Mouse (Mus musculus) embryonic facial prominence, embryonic 13.5 days (tissue): Measurements from ENCODE around the gene Lman1l. TPM values are rescaled to one million over a fixed set of nuclear protein-coding genes. Genes with fewer than 3 reads are reported as not detected.

Experiments used
- ATAC-seq: fragments of 200-750 bp; cut with Nextera tagmentation; 2 replicates; pipeline ENCODE4 v1.8.0; 2017; ENCODE audit warnings: low read depth; ENCODE audit not compliant: insufficient number of reproducible peaks, insufficient read depth, low FRiP score, low TSS enrichment
- H3K27ac ChIP-seq: fragments of 300-500 bp; sonication (generic); 2 replicates; pipeline ENCODE4 v1.5.1; 2015; ENCODE audit warnings: moderate library complexity, mild to moderate bottlenecking, inconsistent platforms
- H3K27me3 ChIP-seq: fragments of 300-500 bp; sonication (generic); 2 replicates; pipeline ENCODE4 v1.6.1; 2015; ENCODE audit warnings: mild to moderate bottlenecking, inconsistent platforms
- H3K36me3 ChIP-seq: fragments of 300-500 bp; sonication (generic); 2 replicates; pipeline ENCODE4 v1.6.1; 2015; ENCODE audit warnings: mild to moderate bottlenecking, inconsistent platforms
- H3K4me1 ChIP-seq: fragments of 300-500 bp; sonication (generic); 2 replicates; pipeline ENCODE4 v1.6.1; 2015; ENCODE audit warnings: inconsistent platforms
- H3K4me2 ChIP-seq: fragments of 300-500 bp; sonication (generic); 2 replicates; pipeline ENCODE4 v1.6.1; 2015; ENCODE audit warnings: moderate library complexity, mild to moderate bottlenecking, inconsistent platforms
- H3K4me3 ChIP-seq: fragments of 300-500 bp; sonication (generic); 2 replicates; pipeline ENCODE4 v1.5.1; 2015; ENCODE audit warnings: mild to moderate bottlenecking, inconsistent platforms
- H3K9ac ChIP-seq: fragments of 300-500 bp; sonication (generic); 2 replicates; pipeline ENCODE4 v1.6.1; 2015; ENCODE audit warnings: mild to moderate bottlenecking, inconsistent platforms
- H3K9me3 ChIP-seq: fragments of 300-500 bp; sonication (generic); 2 replicates; pipeline ENCODE4 v1.6.1; 2016; ENCODE audit warnings: inconsistent platforms
- WGBS: fragments of 180-500 bp; shearing (Covaris S2); methylation state at CpG from one replicate; pipeline ENCODE4 v1.1.7; 2015; ENCODE audit warnings: mixed read lengths; 5-methylcytosine and 5-hydroxymethylcytosine counted together
- polyA plus RNA-seq: library from polyadenylated mRNA; unstranded; fragments of >200 nt; fragmentation: Nextera tagmentation; extraction: Ambion mirVana; gene quantifications from 2 replicates; pipeline ENCODE4 v1.2.1, GENCODE M21; 2015

The Lman1l gene
- polyA plus RNA-seq, 1 experiment from 2014 or later: not detected

- Histone ChIP-seq H3K4me2 (no peak overlapping the region), H3K4me1 (peaks cover 23% of the 10 kb centered on the region), H3K4me3 (no peak overlapping the region), H3K9ac (no peak overlapping the region), H3K9me3 (no peaks in the 10 kb centered on the region), H3K27ac (no peak overlapping the region; the same call in 1 of the 2 replicates), H3K36me3 (peaks cover 34% of the 10 kb centered on the region), H3K27me3 (no peaks in the 10 kb centered on the region)
- no peak for ATAC-seq
- WGBS: 62% methylated on average over 8 of the region's 8 CpGs
Observed at GRCm38 (mm10) chr9:57566846-57567245, 53.7 kb downstream of the Lman1l start.

- peaks cover 30% of the 10 kb centered on the region for H3K4me1 ChIP-seq
- WGBS: 30% methylated on average over 10 of the region's 10 CpGs
- H3K9me3 ChIP-seq: no peaks in the 10 kb centered on the region
- no peak for ATAC-seq
- H3K4me2 ChIP-seq: no peak overlapping the region
- no peaks in the 10 kb centered on the region for H3K27me3 ChIP-seq
- peaks cover 26% of the 10 kb centered on the region for H3K36me3 ChIP-seq
- peak overlapping the region; percentile 40; the same call in 1 of the 2 replicates for H3K9ac ChIP-seq
- H3K27ac ChIP-seq: peak overlapping the region; percentile 69
- H3K4me3 ChIP-seq: no peak overlapping the region
Observed at GRCm38 (mm10) chr9:57565741-57566221, 54.8 kb downstream of the Lman1l start.

GRCm38 (mm10) chr9:57564609-57565008 is 56.0 kb downstream of the Lman1l start:
- Histone ChIP-seq H3K9me3 (no peaks in the 10 kb centered on the region), H3K4me1 (peaks cover 34% of the 10 kb centered on the region), H3K27me3 (no peaks in the 10 kb centered on the region), H3K4me3 (no peak overlapping the region), H3K4me2 (no peak overlapping the region), H3K9ac (no peak overlapping the region), H3K36me3 (peaks cover 20% of the 10 kb centered on the region), H3K27ac (no peak overlapping the region)
- ATAC-seq: no peak
- 90% methylated on average over 6 of the region's 6 CpGs for WGBS

GRCm38 (mm10) chr9:57562896-57563372 is 57.6 kb downstream of the Lman1l start:
- H3K9ac ChIP-seq: peak overlapping the region; percentile 44; the same call in 1 of the 2 replicates
- WGBS: 69% methylated on average over 4 of the region's 4 CpGs
- H3K27me3 ChIP-seq: no peaks in the 10 kb centered on the region; the same call in 1 of the 2 replicates
- no peaks in the 10 kb centered on the region for H3K9me3 ChIP-seq
- H3K36me3 ChIP-seq: peaks cover 3% of the 10 kb centered on the region
- H3K4me3 ChIP-seq: no peak overlapping the region
- no peak overlapping the region for H3K27ac ChIP-seq
- H3K4me1 ChIP-seq: peaks cover 34% of the 10 kb centered on the region
- H3K4me2 ChIP-seq: no peak overlapping the region
- ATAC-seq: no peak

- no peak overlapping the region for H3K27ac ChIP-seq
- peaks cover 34% of the 10 kb centered on the region for H3K4me1 ChIP-seq
- no peaks in the 10 kb centered on the region for H3K9me3 ChIP-seq
- WGBS: 82% methylated on average over 13 of the region's 13 CpGs
- no peaks in the 10 kb centered on the region; the same call in 1 of the 2 replicates for H3K27me3 ChIP-seq
- H3K4me2 ChIP-seq: peak overlapping the region; percentile 84
- ATAC-seq: no peak
- peak overlapping the region; percentile 69 for H3K4me3 ChIP-seq
- peak overlapping the region; percentile 84 for H3K9ac ChIP-seq
- no peaks in the 10 kb centered on the region for H3K36me3 ChIP-seq
Observed at GRCm38 (mm10) chr9:57561711-57562099, 58.9 kb downstream of the Lman1l start.

GRCm38 (mm10) chr9:57560861-57561710 is 59.5 kb downstream of the Lman1l start, which contains the start of gene Scamp2:
Scamp2 (plus strand) TSS chr9:57560943.
- peak within 1 kb of the TSS; percentile 84 for H3K4me2 ChIP-seq
- WGBS: under 1% methylated on average over 37 of the region's 37 CpGs
- peak within 1 kb of the TSS; percentile 77; the same call in 1 of the 2 replicates for H3K27ac ChIP-seq
- ATAC-seq: peak; percentile 98
- H3K9me3 ChIP-seq: no peaks in the 10 kb centered on the region
- peak within 1 kb of the TSS; percentile 84 for H3K9ac ChIP-seq
- H3K36me3 ChIP-seq: no peaks in the 10 kb centered on the region
- H3K4me3 ChIP-seq: peak within 1 kb of the TSS; percentile 69
- H3K4me1 ChIP-seq: peaks cover 33% of the 10 kb centered on the region
- no peaks in the 10 kb centered on the region; the same call in 1 of the 2 replicates for H3K27me3 ChIP-seq

- Histone ChIP-seq H3K9me3 (no peaks in the 10 kb centered on the region), H3K4me3 (peak overlapping the region; percentile 69), H3K4me1 (peaks cover 26% of the 10 kb centered on the region), H3K27me3 (no peaks in the 10 kb centered on the region; the same call in 1 of the 2 replicates), H3K36me3 (no peaks in the 10 kb centered on the region), H3K27ac (0 out of 2 replicates have a peak overlapping the region, but pooled peaks have one; percentile 18), H3K9ac (peak overlapping the region; percentile 84), H3K4me2 (peak overlapping the region; percentile 84)
- no peak for ATAC-seq
- WGBS: 28% methylated on average over 7 of the region's 7 CpGs
Observed at GRCm38 (mm10) chr9:57560263-57560662, 60.3 kb downstream of the Lman1l start.

- Histone ChIP-seq H3K4me3 (no peak overlapping the region), H3K27me3 (no peaks in the 10 kb centered on the region; the same call in 1 of the 2 replicates), H3K36me3 (no peaks in the 10 kb centered on the region), H3K9me3 (no peaks in the 10 kb centered on the region), H3K4me1 (peaks cover 26% of the 10 kb centered on the region), H3K9ac (no peak overlapping the region), H3K27ac (no peak overlapping the region), H3K4me2 (no peak overlapping the region)
- no peak for ATAC-seq
- 62% methylated on average over 2 of the region's 2 CpGs for WGBS
Observed at GRCm38 (mm10) chr9:57559568-57559967, 61.0 kb downstream of the Lman1l start.

- no peak overlapping the region for H3K4me2 ChIP-seq
- ATAC-seq: no peak
- H3K4me1 ChIP-seq: peaks cover 26% of the 10 kb centered on the region
- H3K9ac ChIP-seq: no peak overlapping the region
- H3K9me3 ChIP-seq: no peaks in the 10 kb centered on the region
- H3K27ac ChIP-seq: no peak overlapping the region
- no peaks in the 10 kb centered on the region; the same call in 1 of the 2 replicates for H3K27me3 ChIP-seq
- no peak overlapping the region for H3K4me3 ChIP-seq
- WGBS: 85% methylated on average over 4 of the region's 4 CpGs
- H3K36me3 ChIP-seq: no peaks in the 10 kb centered on the region
Observed at GRCm38 (mm10) chr9:57558625-57559024, 61.9 kb downstream of the Lman1l start.

- ATAC-seq: no peak
- Histone ChIP-seq H3K36me3 (no peaks in the 10 kb centered on the region), H3K4me1 (peaks cover 15% of the 10 kb centered on the region), H3K27ac (no peak overlapping the region), H3K4me2 (no peak overlapping the region), H3K9me3 (no peaks in the 10 kb centered on the region), H3K27me3 (no peaks in the 10 kb centered on the region; the same call in 1 of the 2 replicates), H3K4me3 (no peak overlapping the region), H3K9ac (no peak overlapping the region)
- 72% methylated on average over 3 of the region's 3 CpGs for WGBS
Observed at GRCm38 (mm10) chr9:57557215-57557614, 63.4 kb downstream of the Lman1l start.
